Mouse (Mus musculus): ENCODE measurements around the gene Atp5s. TPM values are rescaled to one million over a fixed set of nuclear protein-coding genes. Genes with fewer than 3 reads are reported as not detected.

Atp5s gene
- total RNA-seq, 2 experiments from 2014 or later = 11.9 to 12.3 TPM

GRCm38 (mm10) chr12:69777957-69778356 lies 53.2 kb downstream of the Atp5s start:
- no peak for DNase-seq

GRCm38 (mm10) chr12:69781480-69781879 lies 56.7 kb downstream of the Atp5s start:
- no peak for DNase-seq

DNA sequence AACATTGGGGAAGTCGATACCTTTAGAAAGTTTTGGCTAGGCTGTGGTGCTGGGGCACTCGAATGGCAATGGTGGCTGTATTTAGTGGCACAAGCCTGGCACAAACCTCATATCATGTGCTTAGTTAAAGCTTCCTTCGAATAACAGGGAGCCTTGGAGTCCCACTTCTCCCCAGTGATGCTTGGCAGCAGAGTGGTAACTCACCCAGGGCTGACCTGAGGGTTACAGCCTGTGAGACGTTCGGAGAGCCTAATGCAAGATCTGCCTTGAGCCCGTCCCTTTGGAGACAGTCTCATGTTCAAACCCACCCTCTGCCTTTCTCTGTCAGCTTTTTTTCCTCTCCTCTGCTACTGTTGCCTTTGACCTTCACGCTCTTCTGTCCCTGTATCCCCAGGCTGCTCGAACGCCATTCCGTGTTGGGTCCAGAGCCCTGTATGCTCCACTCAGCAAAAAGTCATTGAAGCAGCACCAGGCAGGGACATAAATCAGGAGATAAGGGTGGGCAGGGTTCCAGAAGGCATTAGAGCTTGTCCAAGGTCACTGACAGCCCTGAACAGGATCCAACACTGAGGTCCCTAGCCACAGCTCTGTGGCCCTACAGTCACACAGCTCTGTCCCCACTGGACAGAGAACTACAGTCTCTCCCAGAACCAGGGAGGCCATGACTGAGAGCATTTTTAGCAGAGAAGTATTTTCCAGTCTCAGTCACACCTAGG lies 57.3 kb downstream of the Atp5s start:
- no peak for DNase-seq

- no peak for DNase-seq
Measured at GRCm38 (mm10) chr12:69783247-69784025, 58.7 kb downstream of the Atp5s start.

- no peak for DNase-seq
Measured at GRCm38 (mm10) chr12:69785471-69785870, 60.7 kb downstream of the Atp5s start.

GRCm38 (mm10) chr12:69788380-69788779 lies 63.6 kb downstream of the Atp5s start:
- DNase-seq = no peak

- DNase-seq = no peak
Measured at GRCm38 (mm10) chr12:69789766-69790529, 65.2 kb downstream of the Atp5s start.

DNA sequence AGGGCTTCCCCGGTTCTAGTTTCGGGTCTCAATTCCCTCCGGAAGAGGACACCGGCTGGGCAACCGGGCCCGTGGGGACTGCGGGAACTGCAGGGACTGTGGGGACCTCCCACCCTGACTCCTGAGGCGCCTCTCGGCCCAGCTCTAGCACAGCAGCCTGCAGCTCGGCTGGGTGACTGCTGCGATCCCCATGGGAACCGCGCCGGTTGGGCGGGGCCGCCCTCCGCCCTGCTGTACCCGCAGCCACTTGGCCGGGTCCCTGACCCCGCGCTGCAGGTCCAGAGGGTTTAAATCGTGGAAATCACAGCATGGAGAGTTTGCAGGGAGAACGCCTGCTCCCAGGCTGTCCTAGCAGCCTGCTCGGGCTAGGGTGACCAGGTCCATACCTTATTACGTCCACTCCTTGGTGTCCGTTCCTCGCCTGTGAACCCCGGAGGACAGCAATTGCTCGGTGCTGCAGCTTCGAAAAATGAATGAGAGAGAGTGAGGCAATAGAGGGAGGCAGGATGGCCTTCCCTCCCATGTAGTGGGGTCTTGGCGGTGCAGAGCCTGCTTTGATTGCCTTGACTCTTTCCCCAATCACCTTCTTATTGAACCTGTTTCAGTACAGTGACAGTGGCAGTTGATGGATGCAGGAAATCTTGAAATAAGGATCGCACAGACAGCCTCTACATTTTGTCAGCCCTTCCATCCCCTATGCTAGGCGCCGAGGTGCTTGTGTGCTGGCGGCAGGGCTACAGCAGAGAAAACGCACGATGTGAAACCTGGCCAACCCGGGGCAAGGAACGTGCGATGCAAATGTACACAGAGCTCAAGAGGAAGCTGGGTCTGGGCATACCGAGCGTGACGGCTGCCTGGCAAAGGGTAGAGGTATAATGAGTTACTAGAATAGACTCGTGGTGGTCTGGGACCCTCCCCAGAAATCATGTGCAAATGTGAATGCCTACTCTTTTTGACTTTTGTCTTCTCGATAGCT lies 66.1 kb downstream of the Atp5s start, which contains the start of gene Cdkl1:
Cdkl1 (minus strand) TSS at position 738 of the 976 bp plus-strand sequence.
- DNase-seq = peak; percentile 41

Small RNAs within 50 kb of the gene (microRNA-seq; reads per million reads assigned to microRNA genes)
- gene Mir681 (ENCODE audit: borderline replicate concordance in 2 of 2) = 0 reads per million in 2 experiments

Other genes starting within 250 kb of the Atp5s start
- 1 to 10 TPM; 3.5 to 4.2 TPM for gene Vcpkmt, start 141.9 kb upstream of the Atp5s start, total RNA-seq (2021)
- 10 to 100 TPM; 35.3 to 39.6 TPM for gene Sos2, start 43.1 kb upstream of the Atp5s start, total RNA-seq (2021)
- gene L2hgdh, start 77 bp upstream of the Atp5s start, total RNA-seq (2021) = 10 to 100 TPM; 31.2 to 32.7 TPM
- gene Cdkl1, start 66.3 kb downstream of the Atp5s start, total RNA-seq (2021) = under 1 TPM; 0.54 to 0.56 TPM
- 1 to 10 TPM; 1.7 to 2.4 TPM for gene Atl1, start 167.7 kb downstream of the Atp5s start, total RNA-seq (2021)
- 10 to 100 TPM; 19.2 to 20.4 TPM for gene Map4k5, start 168.2 kb downstream of the Atp5s start, total RNA-seq (2021)